Mouse (Mus musculus) myocyte (in vitro differentiated cells): Measurements from ENCODE around the gene Uaca.

ENCODE experiments used
- CEBPB ChIP-seq: IDR thresholded peaks from 2 replicates; pipeline ENCODE4 v1.6.1; 2011; ENCODE audit warnings: mild to moderate bottlenecking, moderate library complexity; ENCODE audit not compliant: poor library complexity, insufficient read depth, severe bottlenecking
- E2F4 ChIP-seq: IDR thresholded peaks from one replicate; pipeline ENCODE4 v1.6.1; 2011; ENCODE audit warnings: mild to moderate bottlenecking, control low read depth, moderate library complexity; ENCODE audit not compliant: insufficient read depth
- MAX ChIP-seq: IDR thresholded peaks from one replicate; pipeline ENCODE4 v1.6.1; 2011; ENCODE audit warnings: low read depth, mild to moderate bottlenecking, control low read depth
- MYOD1 ChIP-seq, 3 experiments: IDR thresholded peaks; one replicate each; pipeline ENCODE4 v1.6.1; 2011; ENCODE audit warnings: control low read depth in 2 of 3, low read depth in 2 of 3, mild to moderate bottlenecking in 2 of 3, moderate library complexity in 1 of 3; ENCODE audit not compliant: insufficient read length in 2 of 3, control insufficient read depth in 1 of 3
- MYOG ChIP-seq, 3 experiments: IDR thresholded peaks; one replicate each; pipeline ENCODE4 v1.6.1; 2011; ENCODE audit warnings: control low read depth in 2 of 3, low read depth in 2 of 3, mild to moderate bottlenecking in 2 of 3; ENCODE audit not compliant: insufficient read length in 2 of 3, control insufficient read depth in 1 of 3, insufficient read depth in 1 of 3
- POLR2A ChIP-seq: IDR thresholded peaks from one replicate; pipeline ENCODE4 v1.6.1; 2011; ENCODE audit warnings: low read depth, mild to moderate bottlenecking, control low read depth, moderate library complexity; ENCODE audit not compliant: insufficient read length
- POLR2AphosphoS2 ChIP-seq: IDR thresholded peaks from one replicate; pipeline ENCODE4 v1.6.1; 2011; ENCODE audit warnings: low read depth, control low read depth; ENCODE audit not compliant: insufficient read length
- REST ChIP-seq: IDR thresholded peaks from one replicate; pipeline ENCODE4 v1.6.1; 2011; ENCODE audit warnings: mild to moderate bottlenecking, control low read depth, moderate library complexity; ENCODE audit not compliant: insufficient read depth, insufficient read length
- TCF3 ChIP-seq: IDR thresholded peaks from one replicate; pipeline ENCODE4 v1.6.1; 2011; ENCODE audit warnings: low read depth, control low read depth; ENCODE audit not compliant: insufficient read length
- USF1 ChIP-seq: IDR thresholded peaks from one replicate; pipeline ENCODE4 v1.6.1; 2011; ENCODE audit warnings: low read depth, mild to moderate bottlenecking, control low read depth, moderate library complexity

- TF ChIP-seq MYOD1 (IDR thresholded peaks at IDR 0.05; ENCODE audit: control insufficient read depth in 1 of 3, insufficient read length in 2 of 3, low read depth in 2 of 3) (no peak), POLR2A (no peak), CEBPB (no peak), MAX (no peak), USF1 (no peak), POLR2AphosphoS2 (no peak), E2F4 (no peak), MYOG (IDR thresholded peaks at IDR 0.05; ENCODE audit: control insufficient read depth in 1 of 3, insufficient read depth in 1 of 3, insufficient read length in 2 of 3, low read depth in 2 of 3) (no peak), REST (no peak), TCF3 (no peak)
These were observed 37.9 kb downstream of the Uaca start for GRCm38 (mm10) chr9:60832233-60832632.
